Mouse (Mus musculus): ENCODE data around the gene Aatk. TPM values are rescaled to one million over a fixed set of nuclear protein-coding genes. Genes with fewer than 3 reads are reported as not detected.

Aatk gene
- polyA plus RNA-seq, 1 experiment from 2014 or later, result 3.4 TPM

MicroRNAs within 50 kb of the gene (microRNA counts, 519-probe panel; counts per million panel counts)
- microRNA mmu-miR-338-3p (2,665 counts per million, percentile 70 among the panel's probes with 10 or more counts), microRNA mmu-miR-338-5p (2,089 counts per million, percentile 49 among the panel's probes with 10 or more counts)

Other genes starting within 250 kb of the Aatk start
- 88.0 and 91.1 TPM in 2 replicates for gene Chmp6, start 133.7 kb downstream of the Aatk start, polyA plus RNA-seq (2015; fragmentation: Nextera tagmentation; extraction: Ambion mirVana)
- 12.0 and 13.1 TPM in 2 replicates for gene Baiap2, start 104.4 kb downstream of the Aatk start, polyA plus RNA-seq (2015; fragmentation: Nextera tagmentation; extraction: Ambion mirVana)
- gene Cep131, start 39.7 kb upstream of the Aatk start, polyA plus RNA-seq (2015; fragmentation: Nextera tagmentation; extraction: Ambion mirVana), result 14.2 and 19.7 TPM in 2 replicates
- 15.4 and 17.7 TPM in 2 replicates for gene Tepsin, start 51.6 kb upstream of the Aatk start, polyA plus RNA-seq (2015; fragmentation: Nextera tagmentation; extraction: Ambion mirVana)
- 90.8 and 109 TPM in 2 replicates for gene Ndufaf8, start 51.8 kb upstream of the Aatk start, polyA plus RNA-seq (2015; fragmentation: Nextera tagmentation; extraction: Ambion mirVana)
- gene Slc38a10, start 104.2 kb upstream of the Aatk start, polyA plus RNA-seq (2015; fragmentation: Nextera tagmentation; extraction: Ambion mirVana), result 81.8 and 88.2 TPM in 2 replicates
- 5.8 and 7.1 TPM in 2 replicates for gene Bahcc1, start 185.8 kb upstream of the Aatk start, polyA plus RNA-seq (2015; fragmentation: Nextera tagmentation; extraction: Ambion mirVana)

Data from intestine, embryonic 15.5 days (tissue).